Mouse (Mus musculus) midbrain, postnatal 0 days (tissue): ENCODE results near the gene Prps2. TPM values are rescaled to one million over a fixed set of nuclear protein-coding genes. Genes with fewer than 3 reads are reported as not detected.

Experiments
- ATAC-seq: fragments of 200-750 bp; cut with Nextera tagmentation; 2 replicates; pipeline ENCODE4 v1.8.0; 2017; ENCODE audit warnings: moderate number of reproducible peaks, mild to moderate bottlenecking, moderate TSS enrichment, moderate library complexity; ENCODE audit not compliant: low FRiP score
- DNase-seq: peaks from one replicate; pipeline ENCODE4 v3.0.0-alpha.2; 2015; ENCODE audit warnings: low spot score
- H3K27ac ChIP-seq: fragments of 300-500 bp; sonication (generic); 2 replicates; pipeline ENCODE4 v1.5.1; 2014; ENCODE audit warnings: low read depth, mild to moderate bottlenecking, low read length, mixed read lengths
- H3K27me3 ChIP-seq: fragments of 300-500 bp; sonication (generic); 2 replicates; pipeline ENCODE4 v1.6.1; 2014; ENCODE audit warnings: low read length, control low read depth, mixed read lengths; ENCODE audit not compliant: insufficient read depth
- H3K36me3 ChIP-seq: fragments of 300-500 bp; sonication (generic); 2 replicates; pipeline ENCODE4 v1.6.1; 2014; ENCODE audit warnings: low read length, control low read depth, mixed read lengths; ENCODE audit not compliant: insufficient read depth
- H3K4me1 ChIP-seq: fragments of 300-500 bp; sonication (generic); 2 replicates; pipeline ENCODE4 v1.6.1; 2014; ENCODE audit warnings: mild to moderate bottlenecking, control low read depth, antibody characterized with exemption, low read length, mixed read lengths; ENCODE audit not compliant: insufficient read depth
- H3K4me2 ChIP-seq: fragments of 300-500 bp; sonication (generic); 2 replicates; pipeline ENCODE4 v1.6.1; 2014; ENCODE audit warnings: low read depth, mild to moderate bottlenecking, low read length, mixed read lengths; ENCODE audit not compliant: poor library complexity, severe bottlenecking
- H3K4me3 ChIP-seq: fragments of 300-500 bp; sonication (generic); 2 replicates; pipeline ENCODE4 v1.5.1; 2014; ENCODE audit warnings: low read depth, mild to moderate bottlenecking, low read length, moderate library complexity
- H3K9ac ChIP-seq: fragments of 300-500 bp; sonication (generic); replicated peaks from 2 replicates; pipeline ENCODE4 v1.6.1; 2014; ENCODE audit warnings: mild to moderate bottlenecking, low read length, moderate library complexity, mixed read lengths; ENCODE audit not compliant: poor library complexity, severe bottlenecking
- H3K9me3 ChIP-seq: fragments of 300-500 bp; sonication (generic); 2 replicates; pipeline ENCODE4 v1.6.1; 2016; ENCODE audit warnings: low read length, control low read depth
- CTCF ChIP-seq: IDR thresholded peaks from 2 replicates; pipeline ENCODE4 v1.5.1; 2016; ENCODE audit warnings: antibody characterized with exemption, mild to moderate bottlenecking
- whole genome bisulfite sequencing: fragments of 180-500 bp; shearing (Covaris S2); extraction: QIAGEN DNeasy Blood & Tissue Kit; methylation state at CpG from one replicate; pipeline ENCODE4 v1.1.7; 2014; 5-methylcytosine and 5-hydroxymethylcytosine counted together
- polyA plus RNA-seq: library from polyadenylated mRNA; unstranded; fragments of >200 nt; fragmentation: Nextera tagmentation; extraction: Ambion mirVana; gene quantifications from 2 replicates; pipeline ENCODE4 v1.2.1, GENCODE M21; 2015
- total RNA-seq: library from RNA; depleted of rRNA; stranded (reverse); fragments of >200 nt; gene quantifications from 2 replicates; pipeline ENCODE4 v1.2.3, GENCODE M21; 2014; rRNA removed

The Prps2 gene
- total RNA-seq (9.7 and 10.1 TPM in 2 replicates), polyA plus RNA-seq (6.4 and 7.2 TPM in 2 replicates)

GRCm38 (mm10) chrX:167382047-167382853, at the start of gene Prps2:
Prps2 (minus strand) TSS chrX:167382749.
- ATAC-seq (peak; percentile 85), DNase-seq (peak; percentile 39)
- Histone ChIP-seq H3K4me2 (peak within 1 kb of the TSS; percentile 84), H3K4me3 (peak within 1 kb of the TSS; percentile 49), H3K9ac (peak within 1 kb of the TSS; percentile 48; the same call in 1 of the 2 replicates), H3K27ac (no peak within 1 kb of the TSS), H3K27me3 (peaks cover 11% of the 10 kb centered on the region; the same call in 1 of the 2 replicates), H3K4me1 (no peaks in the 10 kb centered on the region), H3K9me3 (no peaks in the 10 kb centered on the region), H3K36me3 (no peaks in the 10 kb centered on the region)
- 25% methylated on average over 40 of the region's 47 CpGs for WGBS
- no peak for TF ChIP-seq CTCF

DNA sequence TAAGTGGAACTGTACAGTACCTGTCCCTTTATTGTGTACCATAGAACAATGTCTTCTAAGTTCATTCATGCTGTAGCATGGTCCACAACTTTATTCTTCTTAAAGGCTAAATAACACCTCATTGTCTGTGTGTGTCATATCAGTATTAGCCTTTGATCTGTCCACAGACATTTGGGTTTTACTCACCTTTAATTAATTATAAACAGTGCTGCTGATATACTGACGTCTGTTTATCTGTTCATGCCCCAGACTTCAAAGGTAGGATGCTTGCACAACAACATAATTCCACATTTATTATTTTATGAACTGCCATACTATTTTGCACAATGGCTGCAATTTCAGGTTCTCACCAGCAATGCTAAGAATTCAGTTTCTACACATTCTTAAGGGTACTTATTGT, 35.1 kb upstream of the Prps2 start:
- 66% methylated on average over 1 of the region's 1 CpGs for WGBS
- Histone ChIP-seq H3K36me3 (no peaks in the 10 kb centered on the region), H3K27me3 (no peaks in the 10 kb centered on the region), H3K27ac (no peak overlapping the region), H3K4me2 (no peak overlapping the region), H3K9ac (no peak overlapping the region), H3K4me1 (no peaks in the 10 kb centered on the region), H3K4me3 (no peak overlapping the region), H3K9me3 (no peaks in the 10 kb centered on the region)
- ATAC-seq (no peak), DNase-seq (no peak)
- TF ChIP-seq CTCF: no peak

DNA sequence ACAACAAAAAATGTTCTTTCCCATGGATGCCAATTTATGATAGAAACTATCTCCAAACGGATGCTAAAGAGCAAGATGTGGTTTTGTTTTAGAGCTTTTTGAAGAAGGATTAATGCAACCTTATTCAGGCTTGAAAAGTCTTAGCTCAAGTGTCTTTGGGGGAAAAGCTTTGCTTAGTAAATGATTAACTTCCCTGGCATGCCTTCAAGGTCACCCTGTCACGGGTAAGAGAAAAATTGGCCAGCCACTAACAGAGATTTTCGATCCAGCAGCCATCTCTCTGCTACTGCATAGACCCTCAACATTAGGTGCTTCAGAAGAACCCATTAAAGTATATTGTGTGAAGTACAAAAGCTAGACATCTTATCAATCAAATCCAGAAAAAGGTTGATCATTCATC, 12.4 kb upstream of the Prps2 start:
- 59% methylated on average over 3 of the region's 3 CpGs for WGBS
- no peak for TF ChIP-seq CTCF
- ATAC-seq (no peak), DNase-seq (no peak)
- H3K27ac ChIP-seq: no peak overlapping the region
- H3K9me3 ChIP-seq: no peaks in the 10 kb centered on the region
- H3K4me3 ChIP-seq: no peak overlapping the region
- H3K4me1 ChIP-seq: no peaks in the 10 kb centered on the region
- no peak overlapping the region for H3K4me2 ChIP-seq
- no peaks in the 10 kb centered on the region for H3K36me3 ChIP-seq
- peaks cover 2% of the 10 kb centered on the region; the same call in 1 of the 2 replicates for H3K27me3 ChIP-seq
- no peak overlapping the region for H3K9ac ChIP-seq

GRCm38 (mm10) chrX:167386647-167387046, 4.1 kb upstream of the Prps2 start:
- no peak for TF ChIP-seq CTCF
- no peak overlapping the region for H3K9ac ChIP-seq
- no peak overlapping the region for H3K4me3 ChIP-seq
- no peak for ATAC-seq
- no peak for DNase-seq
- H3K4me2 ChIP-seq: no peak overlapping the region
- no peak overlapping the region for H3K27ac ChIP-seq
- no peaks in the 10 kb centered on the region for H3K36me3 ChIP-seq
- no peaks in the 10 kb centered on the region for H3K4me1 ChIP-seq
- H3K9me3 ChIP-seq: no peaks in the 10 kb centered on the region
- WGBS: 54% methylated on average over 1 of the region's 1 CpGs
- H3K27me3 ChIP-seq: peaks cover 11% of the 10 kb centered on the region; the same call in 1 of the 2 replicates

GRCm38 (mm10) chrX:167382854-167383186, 271 bp upstream of the Prps2 start:
- H3K4me1 ChIP-seq: no peaks in the 10 kb centered on the region
- 52% methylated on average over 7 of the region's 7 CpGs for WGBS
- H3K27ac ChIP-seq: no peak overlapping the region
- peaks cover 11% of the 10 kb centered on the region; the same call in 1 of the 2 replicates for H3K27me3 ChIP-seq
- peak overlapping the region; percentile 49 for H3K4me3 ChIP-seq
- H3K4me2 ChIP-seq: peak overlapping the region; percentile 84
- no peaks in the 10 kb centered on the region for H3K9me3 ChIP-seq
- TF ChIP-seq CTCF: no peak
- ATAC-seq (no peak; the same call in 1 of the 2 replicates), DNase-seq (no peak)
- no peaks in the 10 kb centered on the region for H3K36me3 ChIP-seq
- H3K9ac ChIP-seq: 0 out of 2 replicates have a peak overlapping the region, but pooled peaks have one; percentile 48

DNA sequence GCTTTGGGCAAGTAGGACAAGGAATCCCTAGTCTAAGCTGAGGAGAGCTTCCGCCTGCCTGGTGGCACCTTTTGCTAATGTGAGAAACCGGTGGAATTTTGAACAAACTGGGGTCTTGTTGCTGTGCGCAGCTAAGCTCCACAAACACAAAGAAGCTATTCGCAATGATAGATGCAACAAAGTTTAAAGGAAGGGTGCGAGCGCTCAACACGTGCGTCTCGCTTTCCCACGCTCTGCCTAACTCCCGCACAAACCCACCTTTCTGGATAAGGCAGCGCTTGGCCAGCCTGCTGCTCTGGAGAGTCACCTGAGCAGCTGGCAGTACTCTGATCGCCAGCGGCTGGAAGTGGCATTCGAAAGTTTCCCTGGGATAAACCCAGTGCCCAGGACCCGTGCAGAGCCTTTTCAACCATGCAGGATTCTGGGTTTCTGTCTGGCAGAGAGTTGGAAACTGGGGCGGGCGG, 934 bp downstream of the Prps2 start:
- Histone ChIP-seq H3K4me1 (no peaks in the 10 kb centered on the region), H3K27me3 (peaks cover 8% of the 10 kb centered on the region; the same call in 1 of the 2 replicates), H3K9ac (no peak overlapping the region; the same call in 1 of the 2 replicates), H3K9me3 (no peaks in the 10 kb centered on the region), H3K4me3 (peak overlapping the region; percentile 49), H3K36me3 (no peaks in the 10 kb centered on the region), H3K4me2 (peak overlapping the region; percentile 84), H3K27ac (no peak overlapping the region)
- 22% methylated on average over 18 of the region's 18 CpGs for WGBS
- DNase-seq (peak; percentile 7), ATAC-seq (peak; percentile 13; the same call in 1 of the 2 replicates)
- TF ChIP-seq CTCF: no peak
